Mouse (Mus musculus): ENCODE results near the gene Ssxb5. TPM values are rescaled to one million over a fixed set of nuclear protein-coding genes. Genes with fewer than 3 reads are reported as not detected.
"Not testable (repeated sequence)": the region's sequence is repeated elsewhere in the genome, so short reads cannot be mapped to it uniquely, and the experiment has no call there.

Ssxb5 gene
- polyA plus RNA-seq (2014; fragmentation: Nextera tagmentation; extraction: Ambion mirVana), result not detected in 2 replicates

- not testable (repeated sequence) for H3K27me3 ChIP-seq (replicated peaks; ENCODE audit: control insufficient read depth, insufficient read depth, low read length); H3K4me3 ChIP-seq (ENCODE audit: low read depth, low read length); DNase-seq (ENCODE audit: low spot score); H3K36me3 ChIP-seq (ENCODE audit: control insufficient read depth, insufficient read depth, low read length); H3K9ac ChIP-seq (ENCODE audit: low read length); H3K9me3 ChIP-seq (replicated peaks; ENCODE audit: control insufficient read depth, low read length); ATAC-seq; H3K4me1 ChIP-seq (ENCODE audit: control insufficient read depth, insufficient read depth, low read length); H3K4me2 ChIP-seq (ENCODE audit: low read length); H3K27ac ChIP-seq (ENCODE audit: low read depth, low read length)
- 80% methylated on average over 4 of the region's 4 CpGs for WGBS
Observed at GRCm38 (mm10) chrX:8803391-8803790, at the start of gene Ssxb5. Gene Ssxb5, plus strand, starts transcription at chrX:8803691.

- Histone ChIP-seq H3K27me3 (replicated peaks; ENCODE audit: control insufficient read depth, insufficient read depth, low read length) (no peaks in the 10 kb centered on the region), H3K9me3 (replicated peaks; ENCODE audit: control insufficient read depth, low read length) (no peaks in the 10 kb centered on the region), H3K9ac (ENCODE audit: low read length) (no peak overlapping the region), H3K4me1 (ENCODE audit: control insufficient read depth, insufficient read depth, low read length) (no peaks in the 10 kb centered on the region), H3K4me2 (ENCODE audit: low read length) (no peak overlapping the region), H3K4me3 (ENCODE audit: low read depth, low read length) (no peak overlapping the region), H3K36me3 (ENCODE audit: control insufficient read depth, insufficient read depth, low read length) (no peaks in the 10 kb centered on the region), H3K27ac (ENCODE audit: low read depth, low read length) (no peak overlapping the region)
- no peak for ATAC-seq
- DNase-seq (ENCODE audit: low spot score), result peak; percentile 41
Observed at GRCm38 (mm10) chrX:8832043-8832442, 28.6 kb downstream of the Ssxb5 start.

- Histone ChIP-seq H3K4me2 (ENCODE audit: low read length) (no peak within 1 kb of the TSS), H3K27me3 (replicated peaks; ENCODE audit: control insufficient read depth, insufficient read depth, low read length) (no peaks in the 10 kb centered on the region), H3K36me3 (ENCODE audit: control insufficient read depth, insufficient read depth, low read length) (no peaks in the 10 kb centered on the region), H3K4me1 (ENCODE audit: control insufficient read depth, insufficient read depth, low read length) (no peaks in the 10 kb centered on the region), H3K9ac (ENCODE audit: low read length) (no peak within 1 kb of the TSS), H3K9me3 (replicated peaks; ENCODE audit: control insufficient read depth, low read length) (no peaks in the 10 kb centered on the region), H3K27ac (ENCODE audit: low read depth, low read length) (no peak within 1 kb of the TSS), H3K4me3 (ENCODE audit: low read depth, low read length) (no peak within 1 kb of the TSS)
- ATAC-seq (no peak), DNase-seq (ENCODE audit: low spot score) (no peak)
- WGBS, result 71% methylated on average over 1 of the region's 1 CpGs
Observed at GRCm38 (mm10) chrX:8843694-8844093, 40.2 kb downstream of the Ssxb5 start, which contains the start of gene Gm6592. Gene Gm6592, plus strand, starts transcription at chrX:8843994.

- no peaks in the 10 kb centered on the region for H3K9me3 ChIP-seq (replicated peaks; ENCODE audit: control insufficient read depth, low read length)
Observed at GRCm38 (mm10) chrX:8852486-8852885, 49.0 kb downstream of the Ssxb5 start.

More at GRCm38 (mm10) chrX:8852486-8852885, 49.0 kb downstream of the Ssxb5 start:
- Histone ChIP-seq H3K27ac (ENCODE audit: low read depth, low read length) (no peak overlapping the region), H3K27me3 (replicated peaks; ENCODE audit: control insufficient read depth, insufficient read depth, low read length) (no peaks in the 10 kb centered on the region), H3K4me2 (ENCODE audit: low read length) (no peak overlapping the region), H3K36me3 (ENCODE audit: control insufficient read depth, insufficient read depth, low read length) (no peaks in the 10 kb centered on the region), H3K4me1 (ENCODE audit: control insufficient read depth, insufficient read depth, low read length) (no peaks in the 10 kb centered on the region), H3K9ac (ENCODE audit: low read length) (no peak overlapping the region), H3K4me3 (ENCODE audit: low read depth, low read length) (no peak overlapping the region)
- ATAC-seq, result no peak
- 90% methylated on average over 10 of the region's 10 CpGs for WGBS
- no peak for DNase-seq (ENCODE audit: low spot score)

Other genes with a start within 250 kb of the Ssxb5 start
- not detected in 2 replicates for gene Ssxb3, start 211.9 kb upstream of the Ssxb5 start, polyA plus RNA-seq (2014; fragmentation: Nextera tagmentation; extraction: Ambion mirVana)
- gene Ssxb8, start 112.8 kb upstream of the Ssxb5 start, polyA plus RNA-seq (2014; fragmentation: Nextera tagmentation; extraction: Ambion mirVana), result not detected in 2 replicates
- gene Ssx9, start 55.3 kb upstream of the Ssxb5 start, polyA plus RNA-seq (2014; fragmentation: Nextera tagmentation; extraction: Ambion mirVana), result not detected in 2 replicates
- gene Gm6592, start 40.3 kb downstream of the Ssxb5 start, polyA plus RNA-seq (2014; fragmentation: Nextera tagmentation; extraction: Ambion mirVana), result not detected in 2 replicates
- not detected in 2 replicates for gene Gm5751, start 70.6 kb downstream of the Ssxb5 start, polyA plus RNA-seq (2014; fragmentation: Nextera tagmentation; extraction: Ambion mirVana)
- 15.2 and 15.6 TPM in 2 replicates for gene B630019K06Rik, start 88.7 kb downstream of the Ssxb5 start, polyA plus RNA-seq (2014; fragmentation: Nextera tagmentation; extraction: Ambion mirVana)
- gene Fthl17b, start 159.3 kb downstream of the Ssxb5 start, polyA plus RNA-seq (2014; fragmentation: Nextera tagmentation; extraction: Ambion mirVana), result not detected in 2 replicates
- gene Fthl17c, start 172.9 kb downstream of the Ssxb5 start, polyA plus RNA-seq (2014; fragmentation: Nextera tagmentation; extraction: Ambion mirVana), result not detected in 2 replicates
- gene Fthl17d, start 183.1 kb downstream of the Ssxb5 start, polyA plus RNA-seq (2014; fragmentation: Nextera tagmentation; extraction: Ambion mirVana), result not detected in 2 replicates
- not detected in 2 replicates for gene Fthl17e, start 229.8 kb downstream of the Ssxb5 start, polyA plus RNA-seq (2014; fragmentation: Nextera tagmentation; extraction: Ambion mirVana)

Data from forebrain, embryonic 14.5 days (tissue).